Mouse (Mus musculus) retina, postnatal 1 day (tissue): Measurements from ENCODE around the gene Klhl5.

Source experiments
- DNase-seq: peaks from one replicate; pipeline ENCODE4 v3.0.0-alpha.2; 2012

The Klhl5 gene

DNA sequence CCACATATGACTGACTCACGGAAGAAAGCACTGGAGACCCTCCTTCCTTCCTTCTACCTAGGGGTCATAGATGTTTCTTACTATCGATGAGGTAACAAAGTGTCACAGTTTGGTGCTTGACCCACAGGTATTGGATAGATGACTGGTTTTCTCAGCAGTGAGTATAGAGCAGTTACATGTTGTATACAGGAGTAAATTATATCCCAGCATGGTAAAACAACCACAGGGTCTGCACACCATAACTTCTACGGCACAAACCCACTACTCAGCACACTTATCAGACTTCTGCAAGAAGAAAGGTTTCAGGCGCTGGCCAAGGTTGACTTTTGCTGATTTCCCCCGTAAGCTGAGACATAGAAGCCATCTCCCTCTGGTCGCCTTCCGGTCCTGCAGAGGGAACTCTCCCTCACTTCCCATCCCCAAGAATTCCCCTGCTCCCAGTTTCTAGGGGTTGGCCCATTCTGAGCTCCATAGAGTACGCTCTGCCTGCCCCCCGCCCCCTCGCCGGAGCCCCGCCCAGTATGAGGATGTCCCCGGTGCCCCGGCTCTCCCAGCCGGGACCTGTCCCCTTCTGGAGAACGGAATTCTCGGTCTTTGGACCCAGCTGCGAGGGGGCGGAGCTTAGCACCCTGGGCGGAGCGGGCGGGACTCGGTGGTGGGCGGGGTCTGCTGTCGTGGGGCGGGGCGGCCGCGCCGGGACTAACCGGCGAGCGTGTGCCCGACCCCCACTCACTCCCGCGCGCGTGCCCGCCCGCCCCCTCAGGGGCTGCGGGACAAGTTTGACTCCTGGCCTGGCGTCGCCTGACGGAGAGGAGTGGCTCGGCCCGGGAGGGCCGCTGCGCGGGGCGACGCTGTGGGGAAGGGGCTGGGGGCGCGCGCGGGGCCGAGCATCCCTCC lies at the start of gene Klhl5:
TSS of gene Klhl5 (plus strand) at position 664 of the 897 bp plus-strand sequence.
- DNase-seq = peak; percentile 92

DNA sequence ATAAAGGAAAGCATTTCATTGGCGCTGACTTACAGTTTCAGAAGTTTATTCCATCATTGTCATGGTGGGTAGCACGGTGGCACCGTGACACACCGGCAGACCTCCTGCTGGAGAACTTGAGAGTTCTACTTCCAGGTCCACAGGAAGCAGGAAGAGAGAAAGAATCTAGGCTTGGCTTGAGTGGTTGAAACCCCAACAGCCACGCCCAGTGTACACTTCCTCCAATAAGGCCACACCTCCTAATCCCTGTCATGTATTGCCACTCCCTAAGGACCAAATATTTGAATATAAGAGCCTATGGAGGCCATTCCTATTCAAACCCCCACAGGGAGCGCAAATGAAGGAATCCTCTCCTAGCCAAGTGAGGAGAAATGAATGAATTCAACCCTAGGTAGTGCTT lies 49.7 kb upstream of the Klhl5 start:
- DNase-seq = no peak

DNA sequence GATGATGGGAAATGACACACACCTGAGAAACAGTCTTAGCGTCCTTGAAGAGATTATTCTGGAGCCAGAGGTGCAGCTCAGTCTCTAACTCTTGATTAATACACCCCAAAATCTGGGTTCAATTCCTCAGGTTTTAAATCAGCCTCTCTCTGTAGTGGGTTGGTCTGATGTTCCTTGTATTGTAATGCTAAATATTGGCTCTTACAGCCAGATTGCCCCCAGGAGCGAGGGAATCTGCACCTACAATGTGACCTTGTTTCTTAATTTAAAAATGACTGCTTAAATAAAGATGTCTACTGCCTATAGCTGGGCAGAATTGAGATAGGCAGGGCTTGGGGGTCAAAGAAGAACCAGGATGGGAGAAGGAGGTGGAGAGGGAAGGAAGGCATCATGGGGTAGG lies 47.5 kb upstream of the Klhl5 start:
- DNase-seq = no peak

DNA sequence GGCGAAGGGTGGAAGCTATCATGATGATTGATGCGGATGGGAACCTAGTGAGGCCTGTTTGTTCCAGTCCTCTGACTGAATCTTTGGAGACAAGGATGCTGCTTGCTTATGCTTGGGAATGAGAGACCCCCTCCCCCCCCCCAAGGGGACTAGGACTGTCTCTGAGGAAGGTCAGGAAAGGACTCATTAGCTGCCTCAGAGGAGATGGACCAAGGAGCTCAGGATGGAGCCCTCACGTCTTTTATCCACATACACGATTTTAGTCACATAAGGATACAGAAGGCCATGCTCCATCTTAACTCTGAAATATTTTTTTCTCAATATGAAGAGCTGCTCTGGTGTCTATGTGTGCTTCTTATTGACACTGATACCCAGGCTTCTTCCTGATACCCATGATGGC lies 45.1 kb upstream of the Klhl5 start:
- DNase-seq = no peak

DNA sequence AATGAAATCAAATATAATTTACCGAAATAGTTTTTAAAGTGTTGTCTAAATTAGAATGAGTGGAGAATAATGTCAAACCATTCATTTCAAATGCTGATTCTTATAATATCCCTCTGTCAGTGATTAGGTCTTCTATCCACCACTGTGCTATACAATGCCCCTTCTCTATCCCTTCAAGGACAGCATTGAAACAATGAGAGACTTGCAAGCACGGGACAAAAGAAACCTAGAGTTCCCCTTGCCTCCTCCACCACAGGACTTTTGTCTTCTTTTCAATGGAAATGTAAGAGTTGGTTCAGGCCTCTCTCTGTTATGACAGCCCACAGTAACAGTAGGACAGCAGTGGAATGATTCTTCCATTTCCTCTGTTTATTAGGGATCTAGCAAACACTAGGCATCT lies 44.1 kb upstream of the Klhl5 start:
- no peak for DNase-seq

DNA sequence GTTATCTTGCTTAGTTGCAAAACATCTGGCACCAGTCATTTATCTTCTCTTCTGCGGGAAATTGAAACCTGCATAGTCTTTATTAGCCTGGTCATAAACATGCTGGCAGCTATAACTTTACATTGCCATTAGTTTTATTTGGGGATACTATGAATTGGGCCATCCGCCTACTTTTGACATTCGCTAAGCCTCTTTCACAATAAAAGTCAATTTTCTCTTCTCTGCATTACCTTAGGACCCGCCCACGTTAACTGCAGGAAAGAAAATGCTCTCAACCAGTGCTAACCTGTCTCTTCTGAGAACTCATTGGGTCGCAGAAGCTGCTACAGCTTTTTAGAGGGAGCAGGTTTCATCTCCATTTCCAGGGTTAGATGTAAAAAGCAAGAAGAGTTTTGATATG lies 39.2 kb upstream of the Klhl5 start:
- no peak for DNase-seq

DNA sequence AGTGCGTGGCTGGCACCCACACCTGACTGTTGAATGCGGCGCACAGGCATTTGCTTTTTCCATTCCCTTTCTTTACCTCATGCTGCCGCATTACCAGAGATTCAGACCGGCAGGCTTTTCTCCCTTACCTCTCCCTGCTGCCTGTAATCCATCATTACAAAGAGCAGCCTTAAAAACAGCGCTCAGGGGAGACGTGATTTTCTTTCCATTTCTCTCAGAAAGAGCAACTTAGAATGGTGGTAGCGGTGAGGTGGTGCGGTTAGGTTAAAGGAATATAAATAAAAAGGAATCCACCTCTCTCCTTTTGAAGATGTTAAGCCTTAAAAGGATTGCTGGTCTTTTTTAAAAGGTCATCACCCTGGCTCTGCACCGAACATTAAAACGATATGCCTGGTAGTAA lies 37.5 kb upstream of the Klhl5 start:
- DNase-seq = no peak

DNA sequence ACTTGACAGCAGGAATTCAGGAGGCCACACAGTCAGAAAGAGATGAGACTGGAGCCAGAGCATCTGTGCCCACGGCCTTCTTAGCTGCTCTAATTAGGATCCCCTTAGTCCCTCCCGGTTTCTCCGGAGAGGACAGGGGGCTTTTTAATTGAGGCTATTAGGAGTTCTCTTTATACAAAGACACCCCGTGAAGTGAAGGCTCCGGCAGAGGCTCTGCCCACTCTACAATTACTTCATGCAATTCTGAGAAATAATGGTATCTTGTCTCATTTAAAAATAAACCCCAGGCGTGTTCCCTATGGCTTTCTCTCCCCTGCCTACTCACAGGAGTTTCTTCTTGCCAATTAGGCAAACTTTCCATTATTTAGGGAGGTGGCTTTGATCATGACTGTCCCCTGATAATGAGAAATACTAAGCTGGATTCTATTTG lies 35.6 kb upstream of the Klhl5 start:
- DNase-seq = peak; percentile 89

DNA sequence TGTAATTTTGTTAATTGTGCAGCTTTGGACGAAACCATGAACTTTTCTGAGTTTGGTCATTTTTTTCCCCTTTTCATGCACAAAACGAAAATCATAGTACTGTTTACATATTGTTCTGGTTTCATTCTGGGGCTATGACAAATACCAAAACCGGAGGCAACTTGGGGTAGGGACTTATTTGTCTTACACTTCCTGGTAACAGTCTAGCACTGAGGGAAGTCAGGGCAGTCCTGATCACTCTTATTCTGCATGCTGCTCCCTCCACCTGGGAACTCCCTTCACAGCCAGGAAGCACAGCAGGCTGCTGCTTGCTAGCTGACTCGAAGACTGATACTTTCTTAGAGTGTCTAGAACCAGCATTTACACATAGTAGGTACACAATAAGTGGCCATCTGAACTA lies 34.1 kb upstream of the Klhl5 start:
- DNase-seq = no peak

DNA sequence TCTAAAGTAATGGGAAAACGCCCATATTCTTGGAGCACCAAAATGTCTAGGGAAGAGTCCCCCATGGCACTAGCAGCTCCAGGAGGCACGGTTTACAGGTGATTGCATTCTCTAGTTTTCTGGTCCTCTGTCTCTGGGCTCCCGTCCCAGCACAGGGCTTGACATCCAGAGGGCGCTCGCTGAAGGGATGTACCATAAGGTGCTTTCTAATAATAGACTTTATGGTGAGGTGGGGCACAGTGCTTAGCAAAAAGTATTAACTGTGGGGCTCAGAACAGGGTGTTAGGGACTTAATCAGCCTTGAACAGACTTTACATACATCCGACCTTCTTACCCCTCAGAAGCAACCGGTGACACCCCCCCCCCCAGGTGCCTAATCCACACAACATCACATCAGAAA lies 32.6 kb upstream of the Klhl5 start:
- peak; percentile 58 for DNase-seq

DNA sequence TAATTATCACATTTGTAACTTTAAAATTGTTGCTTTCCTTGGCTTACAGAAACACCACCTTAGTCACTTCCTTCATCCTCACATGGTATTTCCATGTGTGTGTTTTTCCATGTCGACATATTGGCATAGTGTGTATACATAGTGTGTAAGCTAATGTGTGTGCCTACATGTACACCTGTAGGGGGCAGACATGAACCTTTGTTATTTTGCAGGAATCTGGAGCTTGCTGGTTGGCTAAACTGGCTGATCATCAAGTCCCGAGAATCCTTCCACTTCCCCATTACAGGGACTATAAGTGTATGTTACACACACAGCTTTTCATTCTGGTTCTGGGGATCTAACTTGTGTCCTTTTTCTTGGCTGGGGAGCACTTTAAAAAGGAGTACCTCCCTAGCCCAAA lies 31.3 kb upstream of the Klhl5 start:
- no peak for DNase-seq

DNA sequence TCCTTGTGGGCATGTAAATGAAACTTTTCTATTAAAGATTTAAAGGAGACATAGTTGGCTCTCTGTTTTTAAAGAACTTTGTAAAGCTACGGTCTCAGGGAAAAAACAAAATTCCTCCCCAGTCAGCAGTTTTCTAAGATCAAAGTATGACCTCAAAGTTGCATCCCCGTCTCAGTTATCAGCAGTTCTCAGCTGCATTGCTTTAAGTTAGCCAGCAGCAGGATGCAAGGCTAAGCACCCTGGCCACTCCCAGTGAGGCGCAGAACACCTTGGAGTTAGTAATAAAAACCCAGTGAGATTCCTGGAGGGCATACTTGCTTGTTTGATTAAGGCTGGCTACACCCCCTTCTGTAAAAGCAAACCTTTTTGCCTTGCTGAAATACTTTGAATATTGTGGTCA lies 30.6 kb upstream of the Klhl5 start:
- no peak for DNase-seq

DNA sequence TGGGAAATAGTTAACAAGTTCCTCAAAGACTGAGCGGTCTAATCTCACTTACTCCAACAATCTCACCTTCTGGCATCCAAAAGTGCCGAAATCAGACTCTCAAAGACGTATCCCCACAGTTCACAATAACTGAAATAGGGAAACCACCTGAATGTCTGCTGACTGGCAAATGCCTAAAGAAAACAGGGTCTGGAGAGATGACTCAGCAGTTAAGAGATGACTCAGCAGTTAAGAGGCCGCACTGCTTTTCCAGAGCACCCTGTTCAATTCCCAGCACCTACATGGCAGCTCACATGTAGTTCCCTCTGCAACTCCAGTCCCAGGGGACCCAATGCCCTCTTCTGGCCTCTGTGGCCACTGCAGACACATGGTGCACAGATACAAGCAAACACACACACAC lies 29.3 kb upstream of the Klhl5 start:
- no peak for DNase-seq

DNA sequence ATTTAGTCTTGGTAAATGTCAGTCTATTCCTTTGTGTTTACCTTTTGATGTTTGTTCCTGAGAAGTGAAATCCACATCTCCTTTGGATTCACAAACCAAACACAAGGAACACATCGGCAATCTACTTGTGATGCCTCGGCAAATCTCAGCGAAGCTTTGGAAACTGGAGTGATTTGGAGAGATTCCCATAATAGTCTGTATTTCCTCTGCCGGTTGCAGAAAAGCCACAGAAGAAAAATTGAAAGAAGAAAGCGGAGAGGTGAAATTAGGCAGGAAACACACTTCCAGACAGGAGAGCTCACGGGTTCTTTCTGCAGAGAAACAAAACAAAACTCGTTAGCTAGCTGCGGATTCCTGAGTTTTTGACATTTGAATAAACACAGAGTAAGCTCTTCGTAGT lies 27.5 kb upstream of the Klhl5 start:
- DNase-seq = no peak

DNA sequence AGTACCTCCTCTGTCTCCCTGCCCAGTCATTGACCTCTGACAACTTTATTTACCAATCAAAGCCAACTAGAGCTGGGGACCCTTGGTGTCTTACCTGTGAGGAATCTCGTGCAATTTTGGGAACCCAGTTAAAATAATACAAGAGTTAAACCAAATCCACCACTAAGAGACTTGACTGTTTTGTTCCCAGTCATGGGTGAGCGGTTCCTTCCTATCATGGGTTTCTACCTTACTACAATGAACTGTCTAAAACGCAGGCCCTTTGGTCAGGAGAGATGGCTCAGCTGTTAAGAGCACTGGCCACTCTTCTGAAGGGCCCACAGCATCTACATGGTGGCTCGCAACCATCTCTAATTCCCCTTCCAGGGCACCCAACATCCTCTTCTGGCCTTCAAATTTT lies 25.5 kb upstream of the Klhl5 start:
- no peak for DNase-seq

DNA sequence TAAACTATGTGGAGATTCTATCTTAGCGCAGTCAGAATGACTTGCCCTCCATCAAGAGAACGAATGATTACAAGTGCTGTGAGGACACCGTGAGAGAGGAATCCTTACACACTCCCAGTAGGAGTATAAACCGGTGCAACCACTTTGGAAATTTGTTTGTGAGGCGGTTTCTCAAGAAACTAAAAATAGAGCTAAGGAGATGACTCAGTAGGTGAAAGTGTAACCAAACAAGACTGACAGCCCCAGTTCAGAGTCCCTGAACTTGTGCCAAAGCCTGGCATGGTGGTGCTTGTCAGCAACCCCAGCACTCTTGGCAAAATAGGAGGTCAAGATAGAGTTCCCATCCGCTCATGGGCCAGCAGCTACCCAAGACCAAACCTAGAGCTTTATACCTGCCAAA lies 20.8 kb upstream of the Klhl5 start:
- DNase-seq = no peak

DNA sequence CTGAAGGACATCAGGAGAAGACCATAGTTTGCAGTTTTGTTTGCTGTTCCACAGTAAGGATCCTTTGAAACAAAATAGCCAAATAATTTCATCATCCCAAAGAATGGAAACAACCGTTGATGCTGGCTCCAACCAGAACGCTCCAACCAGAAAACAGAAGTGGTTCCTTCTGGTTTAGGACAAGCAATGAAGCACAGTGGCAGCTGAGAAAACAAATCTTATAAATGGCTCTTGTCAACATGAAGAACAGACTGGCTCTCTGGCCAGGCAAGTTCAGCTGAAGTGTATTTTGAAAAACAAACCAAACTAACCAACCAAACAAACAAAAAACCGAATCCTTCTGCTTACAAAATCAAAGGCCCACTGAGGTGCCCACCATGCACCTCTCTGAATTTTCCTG lies 17.6 kb upstream of the Klhl5 start:
- DNase-seq = no peak

DNA sequence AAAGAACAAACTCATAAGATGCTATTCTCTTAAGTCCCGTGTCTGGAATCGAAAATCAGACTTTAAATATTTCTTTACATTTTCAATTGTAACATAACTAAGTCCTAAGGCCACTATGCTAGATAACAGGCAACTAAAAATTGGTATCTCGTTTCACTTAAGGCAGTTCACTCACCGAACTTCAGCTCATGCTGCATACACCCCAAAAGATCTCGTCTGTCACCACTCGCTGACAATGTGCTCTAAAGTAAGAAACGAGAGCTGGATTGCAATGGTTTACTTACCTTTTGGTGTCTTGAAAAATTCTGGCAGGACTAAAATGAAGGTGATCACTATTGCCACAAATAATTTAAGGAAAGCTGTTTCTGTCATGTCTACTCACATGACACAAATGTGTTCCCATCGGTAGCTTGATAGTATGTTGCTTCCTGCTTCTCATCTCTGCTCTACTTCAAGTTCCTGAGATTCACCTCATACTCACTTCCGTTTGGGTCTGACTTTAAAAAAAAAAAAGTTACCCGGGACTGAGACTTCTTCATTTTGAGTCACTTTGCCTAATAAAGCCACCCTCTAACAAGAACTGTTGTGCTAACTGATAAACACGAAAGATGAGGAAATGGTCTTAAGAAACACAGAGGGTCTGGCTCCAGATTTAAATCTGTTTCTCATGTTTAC lies 16.0 kb upstream of the Klhl5 start:
- DNase-seq = no peak

DNA sequence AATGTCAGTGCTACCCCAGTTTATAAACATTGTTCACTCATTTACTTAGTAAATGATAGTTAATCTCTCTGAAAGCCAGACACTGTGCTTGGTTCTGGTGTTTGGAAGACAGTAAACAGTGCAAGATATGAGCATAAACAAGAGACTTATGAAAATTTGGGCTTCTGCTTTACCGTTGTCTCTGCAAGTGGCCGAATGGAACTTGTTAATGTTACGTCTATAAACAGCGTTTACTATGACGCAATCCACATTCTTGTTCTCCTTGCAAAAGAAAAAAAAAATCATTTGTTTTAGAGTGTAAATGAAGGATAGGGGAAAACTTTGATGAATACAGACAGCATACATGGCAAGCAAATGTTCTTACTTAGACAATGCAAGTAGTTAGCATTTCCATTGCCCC lies 15.4 kb upstream of the Klhl5 start, which contains the start of gene Tmem156:
TSS of gene Tmem156 (minus strand) at position 212 of the 400 bp plus-strand sequence.
- DNase-seq = no peak

DNA sequence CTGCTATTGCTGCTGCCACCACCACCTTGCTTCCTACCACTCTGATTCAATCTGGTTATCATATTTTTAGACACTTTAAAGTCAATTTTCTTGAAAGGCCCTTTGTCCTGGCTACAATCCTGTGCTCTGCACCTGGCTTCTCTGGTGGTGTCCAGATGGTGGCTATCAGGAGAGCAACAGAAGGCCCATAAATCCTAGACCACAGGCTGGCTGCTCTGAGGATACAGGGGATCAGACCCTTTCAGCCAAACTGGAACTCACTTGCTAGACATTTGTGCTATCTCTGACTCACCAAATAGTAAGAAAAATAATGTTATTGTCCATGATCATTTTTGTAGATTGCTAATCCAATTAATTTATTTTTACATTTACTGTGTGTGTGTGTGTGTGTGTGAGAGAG lies 13.6 kb upstream of the Klhl5 start:
- peak; percentile 34 for DNase-seq

DNA sequence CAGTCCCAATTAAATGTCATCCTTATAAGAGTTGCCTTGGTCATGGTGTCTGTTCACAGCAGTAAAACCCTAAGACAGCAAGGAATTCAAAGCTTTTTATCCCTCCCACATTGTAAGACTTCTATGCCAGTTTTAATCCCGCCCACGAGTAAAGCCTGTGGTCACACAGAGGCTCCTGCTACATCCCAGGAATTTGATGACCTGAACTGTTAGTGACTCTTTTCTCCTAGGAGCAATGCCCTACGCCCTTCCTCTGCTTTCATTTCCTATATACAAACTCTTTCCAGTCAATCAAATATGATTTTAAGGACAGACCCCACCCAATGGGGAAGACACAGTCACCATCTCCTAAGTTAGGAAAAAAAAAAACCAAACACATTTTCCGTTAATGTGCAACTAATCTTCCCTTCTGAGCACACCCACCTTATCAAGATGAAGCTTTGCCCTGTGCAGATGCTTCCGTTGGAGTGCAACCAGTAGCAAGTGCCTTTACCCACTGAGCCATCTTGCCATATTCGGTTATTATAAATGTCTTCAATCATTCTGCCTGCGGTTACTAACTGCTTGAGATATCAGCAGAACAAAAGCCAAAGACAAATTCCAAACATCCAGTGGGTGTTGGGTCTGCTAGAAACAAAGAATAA lies 12.3 kb upstream of the Klhl5 start:
- DNase-seq = no peak

DNA sequence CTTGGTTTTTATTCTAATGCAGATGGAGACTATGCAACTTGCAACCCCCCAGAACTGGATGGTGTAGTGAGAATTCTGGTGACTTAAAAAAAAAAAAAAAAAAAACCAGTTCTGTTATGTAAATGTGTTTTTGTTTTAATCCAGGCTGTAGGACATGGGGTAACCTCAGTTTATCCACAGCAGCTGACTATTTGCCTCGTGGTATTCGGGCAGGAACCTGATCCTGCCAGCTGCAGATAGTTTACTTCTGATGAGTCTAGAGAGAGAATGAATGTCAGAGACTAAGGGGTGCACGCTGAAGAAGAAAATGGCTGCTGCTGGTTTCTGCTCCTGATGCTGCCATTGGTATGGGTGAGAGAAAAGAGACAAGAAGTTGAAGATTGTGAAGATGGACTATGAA lies 11.3 kb upstream of the Klhl5 start:
- DNase-seq = no peak

DNA sequence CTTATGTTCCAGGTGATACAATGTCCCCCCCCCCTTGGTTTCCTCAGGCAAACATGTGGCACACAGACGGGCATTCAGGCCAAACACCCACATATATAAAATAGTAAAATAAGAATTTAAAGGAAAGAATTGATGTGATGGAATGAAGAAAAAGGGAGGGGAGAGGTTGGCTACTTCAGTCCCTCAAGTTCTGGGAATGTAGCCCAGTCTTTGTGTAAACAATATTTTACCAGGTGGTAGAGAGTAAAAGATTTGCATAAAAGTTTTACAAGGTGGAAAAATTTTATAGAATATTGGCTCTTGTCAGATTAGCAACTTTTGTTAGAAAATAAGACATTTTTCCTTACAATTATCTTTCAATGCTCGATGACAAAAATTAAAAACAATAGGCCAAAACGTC lies 10.5 kb upstream of the Klhl5 start:
- DNase-seq = no peak

DNA sequence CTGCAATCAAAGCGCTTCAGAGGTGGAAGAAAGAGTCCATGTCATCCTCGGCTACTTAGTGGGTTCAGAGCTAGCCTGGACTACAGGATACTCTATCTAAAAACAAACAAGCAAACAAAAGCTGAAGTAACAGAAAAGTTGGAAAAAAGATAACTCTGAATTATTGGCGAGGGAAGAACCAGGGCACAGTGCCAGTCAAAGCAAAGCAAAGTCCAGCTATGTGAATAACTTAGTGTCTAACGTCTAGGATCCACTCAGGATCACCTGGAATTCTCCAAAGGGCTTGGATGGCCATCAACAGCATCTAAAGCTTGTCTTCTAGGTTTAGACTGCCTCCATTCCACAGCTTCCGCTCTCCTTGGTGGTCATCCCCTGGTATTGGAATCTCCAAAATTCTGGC lies 9.9 kb upstream of the Klhl5 start:
- DNase-seq = no peak
